Mouse (Mus musculus) yolk sac, embryonic 10.5 days (tissue): ENCODE data around the gene Gm5622.
"Not testable (repeated sequence)": the region's sequence is repeated elsewhere in the genome, so short reads cannot be mapped to it uniquely, and the experiment has no call there.

Experiments used
- DNase-seq: peaks from one replicate; pipeline ENCODE4 v3.0.0-alpha.2; 2017; ENCODE audit warnings: low spot score

Gene Gm5622

DNA sequence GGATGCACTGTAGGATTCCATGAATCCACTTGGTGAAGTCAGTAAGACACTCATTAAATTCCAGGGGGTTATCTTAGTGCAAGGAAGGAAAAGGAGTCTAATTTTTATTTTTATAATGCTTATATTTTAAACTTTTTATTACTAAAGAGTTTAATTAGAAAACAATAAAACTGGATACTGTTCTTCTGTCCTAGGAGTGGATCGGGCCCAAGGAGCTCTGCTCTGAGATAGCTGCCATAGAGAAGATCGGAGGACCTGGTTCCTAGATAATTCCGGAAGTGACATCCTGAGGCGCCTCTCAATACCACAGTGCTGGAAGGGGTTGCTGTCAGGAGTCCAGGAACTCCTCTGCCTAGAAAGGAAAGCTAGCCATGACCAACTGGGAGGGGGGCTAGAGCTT is at the start of gene Gm5622:
TSS of gene Gm5622 (plus strand) at position 301 of the 400 bp plus-strand sequence.
- no peak for DNase-seq

DNA sequence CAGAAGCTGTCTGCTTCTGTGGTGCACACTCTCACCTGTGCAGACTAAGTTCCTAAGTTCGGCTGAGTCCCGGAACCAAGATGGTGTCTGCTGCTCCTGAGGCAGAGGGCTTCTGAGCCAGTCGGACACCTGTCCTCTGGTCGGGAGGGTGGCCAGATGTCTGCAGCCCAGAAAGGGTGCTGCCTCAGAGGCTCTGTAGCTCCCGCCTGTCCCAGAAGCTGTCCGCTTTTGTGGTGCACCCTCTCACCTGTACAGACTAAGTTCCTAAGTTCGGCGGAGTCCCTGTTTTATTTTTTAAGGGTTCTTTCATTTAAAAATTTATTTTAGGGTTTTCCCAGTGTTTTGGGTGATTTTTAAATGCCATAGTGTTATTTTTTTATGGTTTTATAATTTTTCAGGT is 45.2 kb upstream of the Gm5622 start:
- no peak for DNase-seq

GRCm38 (mm10) chr14:51573963-51574362 is 21.4 kb downstream of the Gm5622 start, which contains the start of gene Gm17175:
Gene Gm17175 (minus strand): TSS chr14:51574063.
- DNase-seq: not testable (repeated sequence)

DNA sequence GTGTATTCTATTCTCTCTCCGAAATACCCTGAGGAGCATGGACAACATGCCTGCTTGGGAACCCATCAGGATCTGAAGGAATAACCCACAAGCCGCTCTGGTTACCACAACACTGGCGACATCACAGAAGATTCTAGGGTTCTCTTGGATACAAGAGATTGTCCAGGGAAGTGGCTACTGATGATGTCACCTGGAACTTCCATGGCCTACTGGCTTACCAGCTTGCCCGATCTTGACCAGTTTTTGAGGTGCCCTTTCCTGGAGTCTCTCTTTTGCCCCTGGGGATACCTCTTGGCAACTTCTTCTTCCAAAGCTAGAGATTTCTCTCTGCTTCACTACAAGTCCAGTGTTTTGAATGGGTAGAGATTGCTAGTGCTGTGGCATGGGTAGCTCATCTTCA is 39.4 kb downstream of the Gm5622 start, which contains the start of gene Gm17174:
TSS of gene Gm17174 (minus strand) at position 101 of the 400 bp plus-strand sequence.
- not testable (repeated sequence) for DNase-seq

- no peak for DNase-seq
Observed at GRCm38 (mm10) chr14:51611210-51611609, 58.6 kb downstream of the Gm5622 start, which contains the start of gene Gm17078. Gene Gm17078 (minus strand): TSS chr14:51611310.

GRCm38 (mm10) chr14:51632426-51632825 is 79.8 kb downstream of the Gm5622 start:
- not testable (repeated sequence) for DNase-seq

DNA sequence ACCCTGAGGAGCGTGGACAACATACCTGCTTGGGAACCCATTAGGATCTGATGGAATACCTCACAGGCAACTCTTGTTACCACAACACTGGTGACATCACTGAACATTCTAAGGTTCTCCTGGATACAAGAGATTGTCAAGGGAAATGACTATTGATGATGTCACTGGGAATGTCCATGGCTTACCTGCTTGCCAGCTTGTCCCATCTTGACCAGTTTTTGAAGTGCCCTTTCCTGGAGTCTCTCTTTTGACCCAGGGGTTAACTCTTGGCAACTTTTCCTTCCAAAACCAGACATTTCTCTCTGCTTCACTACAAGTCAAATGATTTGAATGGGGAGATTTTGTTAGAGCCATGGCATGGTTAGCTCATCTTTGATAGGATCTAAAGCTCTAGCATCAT is 83.0 kb downstream of the Gm5622 start, which contains the start of gene Gm4181:
TSS of gene Gm4181 (minus strand) at position 101 of the 400 bp plus-strand sequence.
- not testable (repeated sequence) for DNase-seq

DNA sequence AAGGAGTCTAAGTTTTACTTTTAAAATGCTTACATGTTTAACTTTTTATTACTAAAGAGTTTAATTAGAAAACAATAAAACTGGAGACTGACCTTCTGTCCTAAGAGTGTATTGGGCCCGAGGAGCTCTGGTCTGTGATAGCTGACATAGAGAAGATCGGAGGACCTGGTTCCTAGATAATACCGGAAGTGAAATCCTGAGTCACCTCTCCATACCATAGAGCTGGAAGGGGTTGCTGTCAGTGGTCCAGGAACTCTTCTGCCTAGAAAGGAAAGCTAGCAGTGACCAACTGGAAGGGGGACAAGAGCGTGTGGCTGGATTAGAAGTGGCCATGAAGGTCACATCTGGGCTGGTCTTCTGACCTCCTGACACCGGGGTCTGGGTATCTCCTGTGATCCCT is 124.7 kb downstream of the Gm5622 start:
- DNase-seq: no peak

- not testable (repeated sequence) for DNase-seq
Observed at GRCm38 (mm10) chr14:51695368-51695767, 142.8 kb downstream of the Gm5622 start, which contains the start of gene Gm17079. Gene Gm17079 (minus strand): TSS chr14:51695468.
